Mouse (Mus musculus) hindbrain, embryonic 10.5 days (tissue): ENCODE measurements at regions not wholly inside any gene's neighbourhood (a gene's known extent, or its start where the extent isn't known, plus 50 kb on each side); places are given as distances from the start of the nearest gene placed in this dataset.
A peak's percentile ranks its signal among the peaks of the same experiment; 100 is the strongest.

Experiments used
- DNase-seq: peaks from one replicate; pipeline ENCODE4 v3.0.0-alpha.2; 2017; ENCODE audit warnings: low spot score
- H3K27ac ChIP-seq: fragments of 300-500 bp; sonication (generic); 2 replicates; pipeline ENCODE4 v1.5.1; 2016; ENCODE audit warnings: mild to moderate bottlenecking, moderate library complexity
- H3K27me3 ChIP-seq: fragments of 300-500 bp; sonication (generic); 2 replicates; pipeline ENCODE4 v1.6.1; 2016; ENCODE audit warnings: mild to moderate bottlenecking; ENCODE audit not compliant: poor library complexity, insufficient read depth, severe bottlenecking
- H3K36me3 ChIP-seq: fragments of 300-500 bp; sonication (generic); 2 replicates; pipeline ENCODE4 v1.6.1; 2016; ENCODE audit warnings: mild to moderate bottlenecking, moderate library complexity
- H3K4me1 ChIP-seq: fragments of 300-500 bp; sonication (generic); replicated peaks from 2 replicates; pipeline ENCODE4 v1.6.1; 2016; ENCODE audit warnings: mild to moderate bottlenecking
- H3K4me3 ChIP-seq: fragments of 300-500 bp; sonication (generic); 2 replicates; pipeline ENCODE4 v1.5.1; 2016; ENCODE audit warnings: mild to moderate bottlenecking, moderate library complexity
- H3K9me3 ChIP-seq: fragments of 300-500 bp; sonication (generic); 2 replicates; pipeline ENCODE4 v1.6.1; 2016; ENCODE audit warnings: mild to moderate bottlenecking, moderate library complexity
- WGBS: fragments of 180-500 bp; shearing (Covaris S2); methylation state at CpG from one replicate; pipeline ENCODE4 v1.1.7; 2016; 5-methylcytosine and 5-hydroxymethylcytosine counted together

DNA sequence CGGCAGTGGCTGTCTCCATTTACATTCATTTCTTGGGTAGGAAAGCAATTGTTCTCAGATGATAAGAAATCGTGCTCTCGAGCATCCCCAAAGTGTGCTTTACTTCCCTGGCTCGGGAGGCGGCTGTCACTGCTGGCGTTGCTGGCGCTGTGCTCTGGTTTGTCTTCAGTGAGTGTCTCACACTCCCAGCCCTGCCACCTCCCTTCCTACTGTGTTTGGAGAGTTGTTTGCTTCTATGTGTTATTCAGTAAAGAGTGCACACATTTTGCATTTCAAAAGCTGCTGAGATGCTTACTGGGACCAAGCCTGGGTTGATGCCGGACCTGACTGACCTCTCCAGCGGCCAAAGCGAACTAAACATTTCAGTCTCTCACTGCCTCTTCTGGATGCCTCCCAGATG lies 129.3 kb upstream of the Npvf start:
- Histone ChIP-seq H3K4me3 (no peak overlapping the region), H3K4me1 (peaks cover 17% of the 10 kb centered on the region), H3K36me3 (no peaks in the 10 kb centered on the region), H3K27me3 (no peaks in the 10 kb centered on the region), H3K9me3 (no peaks in the 10 kb centered on the region), H3K27ac (peak overlapping the region; percentile 75)
- 65% methylated on average over 10 of the region's 10 CpGs for WGBS
- DNase-seq = no peak

DNA sequence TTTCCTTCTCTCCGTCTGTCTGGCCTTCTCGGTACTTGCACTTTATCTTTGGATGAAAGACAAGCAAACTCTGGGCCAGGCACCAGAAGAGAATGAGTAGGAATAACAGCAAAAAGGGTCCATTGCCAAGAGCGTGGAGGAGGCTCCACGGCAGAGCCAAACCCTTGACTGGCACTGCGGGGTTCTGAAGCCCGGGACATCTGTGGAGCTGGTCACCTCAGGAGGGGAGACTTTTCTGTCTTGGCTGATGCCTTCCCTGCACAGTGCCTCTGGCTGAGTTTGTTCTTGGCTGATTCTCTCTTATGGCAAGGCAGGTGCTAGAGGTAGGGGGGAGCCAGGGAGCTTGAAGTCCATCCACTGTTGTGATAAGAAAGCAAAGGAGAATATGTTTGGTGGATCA lies 130.1 kb upstream of the Npvf start:
- Histone ChIP-seq H3K4me3 (no peak overlapping the region), H3K27me3 (no peaks in the 10 kb centered on the region), H3K36me3 (no peaks in the 10 kb centered on the region), H3K27ac (peak overlapping the region; percentile 35; the same call in 1 of the 2 replicates), H3K4me1 (peaks cover 14% of the 10 kb centered on the region), H3K9me3 (no peaks in the 10 kb centered on the region)
- 90% methylated on average over 6 of the region's 6 CpGs for WGBS
- DNase-seq = no peak

DNA sequence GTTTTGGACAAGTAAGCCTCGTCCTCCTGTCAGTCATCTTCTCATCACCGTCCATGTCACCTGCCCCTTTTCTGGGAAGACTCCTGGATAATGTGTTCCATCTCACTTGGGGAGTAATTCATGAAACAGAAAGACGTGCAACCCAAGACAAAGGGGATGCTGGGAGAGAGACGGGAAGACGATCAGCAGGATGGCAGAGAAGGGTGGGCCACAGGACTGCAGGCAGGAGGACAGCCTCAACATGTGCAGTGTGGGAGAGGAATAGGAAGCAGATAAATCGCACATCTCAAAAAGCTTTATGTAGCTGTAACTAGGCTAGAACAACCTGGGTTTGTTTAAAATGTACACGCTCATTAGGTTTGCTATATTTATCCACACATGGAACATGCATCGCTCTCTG lies 133.4 kb upstream of the Npvf start:
- 91% methylated on average over 8 of the region's 8 CpGs for WGBS
- no peaks in the 10 kb centered on the region for H3K9me3 ChIP-seq
- H3K4me3 ChIP-seq = no peak overlapping the region
- no peak overlapping the region for H3K27ac ChIP-seq
- H3K36me3 ChIP-seq = no peaks in the 10 kb centered on the region
- H3K4me1 ChIP-seq = peaks cover 14% of the 10 kb centered on the region
- H3K27me3 ChIP-seq = no peaks in the 10 kb centered on the region
- DNase-seq = no peak

DNA sequence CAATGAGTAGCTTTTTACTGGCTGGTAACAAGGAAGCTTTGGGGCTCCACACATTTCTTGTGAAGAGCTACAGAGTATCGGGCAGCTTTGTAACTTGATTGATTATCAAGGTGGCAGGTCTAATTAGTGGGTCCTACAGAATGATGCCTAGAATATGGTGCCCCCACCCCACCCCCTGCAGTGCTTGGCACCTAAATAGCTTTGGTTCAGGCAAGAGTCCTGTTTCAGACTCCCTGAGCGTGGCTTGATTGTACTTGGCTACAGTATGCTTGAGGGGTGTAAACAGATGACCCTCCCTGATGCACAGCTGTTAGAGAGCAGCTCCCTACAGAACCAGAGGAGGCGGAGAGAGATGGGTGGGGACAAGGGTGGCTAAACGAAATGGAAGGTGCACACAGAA lies 145.7 kb upstream of the Npvf start:
- no peaks in the 10 kb centered on the region for H3K9me3 ChIP-seq
- WGBS = 79% methylated on average over 4 of the region's 4 CpGs
- no peak for DNase-seq
- peaks cover 10% of the 10 kb centered on the region; the same call in 1 of the 2 replicates for H3K27me3 ChIP-seq
- peaks cover 10% of the 10 kb centered on the region for H3K4me1 ChIP-seq
- H3K36me3 ChIP-seq = no peaks in the 10 kb centered on the region
- no peak overlapping the region for H3K27ac ChIP-seq
- no peak overlapping the region for H3K4me3 ChIP-seq

DNA sequence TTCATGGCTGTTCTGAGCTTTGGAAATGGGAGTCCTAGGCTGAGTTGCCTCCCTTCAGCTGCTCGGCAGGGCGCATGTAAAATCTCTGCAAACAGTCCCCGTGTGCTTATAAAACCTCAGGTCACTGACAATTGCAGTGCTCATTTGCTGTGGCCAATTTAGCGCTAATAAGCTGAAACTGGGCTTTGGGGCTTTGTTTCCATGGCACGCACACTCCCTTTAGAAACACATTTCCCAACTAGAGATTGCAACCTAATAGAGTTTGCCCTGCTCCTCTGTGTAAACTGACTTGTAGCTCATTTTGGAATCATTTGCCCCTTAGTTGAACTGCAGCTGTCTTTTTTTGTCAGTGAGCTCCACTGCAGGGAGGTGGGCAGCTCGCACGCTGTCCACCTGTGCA lies 148.7 kb upstream of the Npvf start:
- Histone ChIP-seq H3K9me3 (no peaks in the 10 kb centered on the region), H3K27me3 (peaks cover 17% of the 10 kb centered on the region; the same call in 1 of the 2 replicates), H3K4me1 (peaks cover 31% of the 10 kb centered on the region), H3K4me3 (no peak overlapping the region), H3K27ac (peak overlapping the region; percentile 58; the same call in 1 of the 2 replicates), H3K36me3 (no peaks in the 10 kb centered on the region)
- no peak for DNase-seq
- WGBS = 72% methylated on average over 7 of the region's 7 CpGs

DNA sequence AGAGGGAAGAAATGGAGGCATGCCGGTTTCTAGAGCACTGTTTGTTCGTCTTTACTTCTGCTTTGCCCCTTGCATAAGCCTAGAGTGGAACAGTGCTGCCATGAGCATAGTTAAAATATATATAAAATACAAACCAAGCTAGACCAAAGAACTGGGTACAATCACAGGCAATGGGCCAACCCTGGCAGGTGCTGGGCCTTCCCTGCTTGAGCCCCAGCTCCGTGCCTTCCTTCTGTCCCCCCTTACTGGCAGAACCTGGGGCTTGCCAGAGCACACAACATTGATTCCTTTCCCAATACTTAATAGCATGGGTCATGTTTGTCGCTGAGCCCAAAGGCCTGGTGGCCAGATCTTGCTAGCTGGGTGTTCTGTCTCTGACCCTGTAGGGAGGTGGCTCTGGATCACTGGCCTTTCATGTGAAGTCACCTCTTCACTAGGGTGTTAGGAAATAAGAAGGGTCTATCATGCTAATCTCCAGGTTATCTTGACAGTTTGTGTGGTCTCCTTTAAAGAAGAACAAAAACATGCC lies 150.3 kb upstream of the Npvf start:
- Histone ChIP-seq H3K4me3 (no peak overlapping the region), H3K4me1 (peaks cover 46% of the 10 kb centered on the region), H3K9me3 (no peaks in the 10 kb centered on the region), H3K27me3 (peaks cover 17% of the 10 kb centered on the region; the same call in 1 of the 2 replicates), H3K27ac (0 out of 2 replicates have a peak overlapping the region, but pooled peaks have one; percentile 3), H3K36me3 (no peaks in the 10 kb centered on the region)
- DNase-seq = no peak
- 91% methylated on average over 4 of the region's 4 CpGs for WGBS

DNA sequence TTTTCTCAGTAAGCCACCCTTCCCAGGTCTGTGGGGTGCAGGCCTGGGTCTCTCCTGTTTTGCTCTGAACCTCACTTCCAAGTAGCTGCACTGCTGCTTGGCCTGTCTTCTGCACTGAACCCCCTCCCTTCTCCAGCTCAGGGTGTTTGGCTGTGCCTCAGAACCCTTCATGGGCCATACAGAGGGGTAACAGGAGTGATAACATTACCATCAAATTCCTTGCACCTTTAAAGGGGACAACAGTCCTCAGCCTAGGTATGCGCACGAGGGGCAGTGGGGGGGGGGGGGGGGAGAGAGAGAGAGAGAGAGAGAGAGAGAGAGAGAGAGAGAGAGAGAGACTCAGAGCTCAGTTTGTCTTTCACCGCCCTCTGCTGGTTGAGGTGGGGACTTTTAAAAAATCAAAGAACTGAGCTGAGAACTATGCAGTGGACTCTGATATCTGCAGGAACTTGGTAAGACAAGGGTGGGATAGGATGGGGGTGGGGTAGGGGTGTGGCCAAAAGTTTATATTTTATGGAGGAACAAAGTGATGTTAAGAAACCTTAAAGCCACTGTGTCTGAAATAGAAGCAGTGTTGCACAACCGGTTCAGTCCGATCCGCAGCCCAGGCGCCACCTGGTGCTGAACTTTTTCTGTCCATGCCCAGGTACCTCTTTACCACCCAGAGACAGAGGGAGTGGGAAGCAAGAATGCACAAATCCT lies 152.3 kb upstream of the Npvf start:
- Histone ChIP-seq H3K4me1 (peaks cover 63% of the 10 kb centered on the region), H3K9me3 (no peaks in the 10 kb centered on the region), H3K27me3 (peaks cover 17% of the 10 kb centered on the region; the same call in 1 of the 2 replicates), H3K4me3 (no peak overlapping the region), H3K27ac (peak overlapping the region; percentile 72), H3K36me3 (no peaks in the 10 kb centered on the region)
- whole genome bisulfite sequencing = 23% methylated on average over 7 of the region's 7 CpGs
- DNase-seq = peak; percentile 68

DNA sequence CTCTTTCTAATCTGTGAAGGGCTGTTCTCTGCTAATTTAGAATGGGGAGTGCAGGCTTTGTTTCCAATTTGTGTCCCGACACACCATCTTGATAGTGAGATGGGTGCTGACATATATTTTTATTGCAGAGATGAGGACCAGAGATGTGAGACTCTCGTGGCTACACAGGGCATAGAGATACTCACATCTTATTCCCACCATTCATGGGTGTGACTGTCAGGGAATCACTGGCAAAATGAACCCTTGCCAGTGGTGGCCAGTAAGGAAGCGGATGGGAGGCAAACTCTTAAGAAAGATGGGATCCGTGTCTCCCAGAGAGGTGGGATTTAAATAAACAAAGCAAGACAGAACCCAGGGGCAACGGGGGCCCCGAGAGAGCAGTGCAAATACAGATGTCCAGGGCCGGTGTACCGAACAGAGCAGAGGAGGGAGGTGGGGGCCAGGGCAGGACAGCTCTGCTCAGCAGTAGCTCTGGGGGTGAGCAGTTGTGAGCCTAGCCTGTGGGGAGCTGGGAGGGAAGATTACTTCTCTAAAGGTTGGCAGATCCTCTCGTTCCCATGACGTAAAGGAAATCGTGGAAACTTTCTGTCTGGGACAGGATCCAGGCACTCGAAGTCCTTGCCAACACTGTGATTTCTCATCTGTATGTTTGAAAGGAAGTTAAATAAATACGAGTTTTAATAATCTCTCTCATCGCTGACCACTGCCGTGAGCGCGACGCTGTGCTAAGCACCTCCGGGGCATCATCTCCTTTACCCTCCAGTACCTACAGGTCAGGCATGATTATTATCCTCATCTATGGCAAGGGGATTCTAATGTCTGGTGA lies 153.2 kb upstream of the Npvf start:
- Histone ChIP-seq H3K4me1 (peaks cover 64% of the 10 kb centered on the region), H3K27me3 (peaks cover 17% of the 10 kb centered on the region; the same call in 1 of the 2 replicates), H3K27ac (peak overlapping the region; percentile 72), H3K4me3 (no peak overlapping the region), H3K9me3 (no peaks in the 10 kb centered on the region), H3K36me3 (no peaks in the 10 kb centered on the region)
- 66% methylated on average over 19 of the region's 19 CpGs for WGBS
- DNase-seq = no peak

DNA sequence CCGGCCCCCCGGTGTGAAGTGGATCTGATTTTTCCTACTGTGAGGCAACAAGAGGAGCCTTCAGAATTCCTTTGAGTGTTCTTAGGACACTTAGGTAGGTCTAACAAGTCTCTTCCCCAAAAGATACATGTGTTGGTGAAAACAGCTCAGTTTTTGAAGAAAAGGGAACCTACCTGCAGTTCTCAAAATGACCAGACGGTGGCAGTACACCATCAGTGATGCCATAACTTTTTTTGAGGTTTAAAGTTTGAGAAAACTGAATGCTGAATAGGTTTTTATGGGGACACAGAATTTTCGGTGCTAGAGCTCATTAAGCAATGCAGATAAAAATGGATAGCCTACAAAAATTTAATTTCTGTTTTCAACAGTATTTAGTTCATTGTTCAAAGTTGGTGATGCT lies 153.9 kb upstream of the Npvf start:
- Histone ChIP-seq H3K9me3 (no peaks in the 10 kb centered on the region), H3K27me3 (peaks cover 15% of the 10 kb centered on the region; the same call in 1 of the 2 replicates), H3K4me1 (peaks cover 64% of the 10 kb centered on the region), H3K27ac (peak overlapping the region; percentile 85), H3K4me3 (no peak overlapping the region), H3K36me3 (no peaks in the 10 kb centered on the region)
- WGBS = 9% methylated on average over 4 of the region's 4 CpGs
- peak; percentile 75 for DNase-seq

DNA sequence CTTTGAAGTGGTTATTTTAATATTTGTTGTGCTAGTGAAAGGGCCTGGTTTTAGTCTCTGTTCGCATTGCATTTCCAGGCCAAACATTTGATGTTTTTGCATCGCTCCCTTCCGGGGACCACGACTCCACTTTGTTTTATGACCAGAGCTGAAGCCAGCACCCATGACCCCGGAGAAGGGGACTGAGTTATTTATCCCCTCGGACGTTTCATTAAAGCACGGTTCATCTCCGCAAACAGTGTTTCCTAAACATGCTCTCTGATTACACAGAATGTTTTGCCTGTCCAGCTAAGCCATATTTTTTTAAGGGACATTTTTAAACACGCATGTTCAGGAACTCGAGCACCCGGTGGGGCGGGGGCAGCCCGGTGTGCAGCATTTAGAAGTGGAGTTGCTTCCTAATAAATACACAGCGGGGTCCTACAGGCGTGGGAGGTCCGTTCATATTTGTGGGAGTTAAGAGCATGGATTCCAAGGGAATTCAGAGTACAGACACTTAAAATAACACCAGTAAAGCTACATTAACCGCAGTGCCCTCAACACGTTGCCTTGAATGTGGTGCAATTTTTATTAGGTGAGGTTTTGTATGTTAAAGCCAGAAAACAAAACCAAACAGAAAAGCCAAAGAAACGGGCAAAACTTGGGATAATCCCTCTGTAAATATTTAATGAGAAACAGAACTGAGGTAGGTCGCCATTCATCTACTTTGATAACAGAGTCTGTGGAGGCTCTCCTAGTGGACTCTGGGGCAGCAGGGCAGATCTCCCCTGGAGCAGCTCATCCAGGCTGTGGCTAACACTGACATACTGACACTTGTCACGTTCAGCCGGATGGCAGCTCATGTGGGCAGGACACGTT lies 154.8 kb upstream of the Npvf start:
- no peaks in the 10 kb centered on the region for H3K9me3 ChIP-seq
- 45% methylated on average over 24 of the region's 24 CpGs for WGBS
- no peak overlapping the region for H3K4me3 ChIP-seq
- H3K4me1 ChIP-seq = peaks cover 66% of the 10 kb centered on the region
- peak overlapping the region; percentile 85 for H3K27ac ChIP-seq
- H3K36me3 ChIP-seq = no peaks in the 10 kb centered on the region
- peaks cover 11% of the 10 kb centered on the region; the same call in 1 of the 2 replicates for H3K27me3 ChIP-seq
- DNase-seq = no peak

DNA sequence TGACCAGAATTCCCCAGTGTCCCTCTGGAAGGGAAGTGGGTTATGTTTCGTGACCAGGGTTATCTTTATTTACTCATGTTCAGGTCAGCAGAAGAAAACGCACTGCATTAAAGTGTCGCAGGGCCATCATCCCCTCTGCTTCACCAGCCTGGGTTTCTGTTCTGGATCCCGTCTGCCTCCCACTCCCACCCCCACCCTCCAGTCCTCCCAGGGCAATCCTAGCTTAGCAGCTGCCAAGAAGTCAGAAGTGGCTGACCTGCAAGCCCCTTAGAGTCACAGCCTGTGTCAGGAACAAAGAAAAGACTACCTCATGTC lies 155.4 kb upstream of the Npvf start:
- peak; percentile 55 for DNase-seq

DNA sequence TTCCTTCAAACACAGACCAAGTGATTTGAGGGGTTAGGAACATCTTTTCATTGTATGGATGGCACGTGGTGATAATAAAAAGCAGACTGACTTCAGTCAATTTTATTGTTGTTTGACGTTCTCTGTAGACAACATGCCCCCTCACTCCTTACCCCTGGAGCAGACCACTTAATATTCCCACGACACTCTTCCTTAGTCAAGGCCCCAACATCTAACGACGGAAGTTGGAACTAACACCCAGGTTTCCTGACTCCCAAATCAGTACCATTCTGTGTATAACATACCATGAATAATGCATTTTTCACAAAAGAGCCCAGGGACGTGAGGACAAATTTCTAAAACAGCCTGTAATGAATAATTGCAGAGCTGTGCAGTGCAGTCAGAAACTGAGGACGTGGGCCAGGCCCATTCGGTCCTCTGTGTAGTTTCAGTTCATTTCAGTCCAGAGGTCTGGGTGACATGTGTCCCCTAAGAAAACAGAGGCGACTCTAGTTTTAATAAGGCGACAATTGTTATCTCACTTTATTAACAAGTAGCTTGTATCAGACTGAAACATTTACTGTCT lies 160.8 kb upstream of the Npvf start:
- Histone ChIP-seq H3K4me3 (no peak overlapping the region), H3K36me3 (no peaks in the 10 kb centered on the region), H3K27ac (peak overlapping the region; percentile 66), H3K27me3 (no peaks in the 10 kb centered on the region), H3K9me3 (no peaks in the 10 kb centered on the region), H3K4me1 (peaks cover 59% of the 10 kb centered on the region)
- WGBS = 58% methylated on average over 10 of the region's 10 CpGs
- DNase-seq = no peak

More for the DNA sequence above, 155.4 kb upstream of the Npvf start:
- H3K9me3 ChIP-seq = no peaks in the 10 kb centered on the region
- H3K27me3 ChIP-seq = peaks cover 10% of the 10 kb centered on the region; the same call in 1 of the 2 replicates
- H3K36me3 ChIP-seq = no peaks in the 10 kb centered on the region
- WGBS = 16% methylated on average over 4 of the region's 4 CpGs
- peak overlapping the region; percentile 85 for H3K27ac ChIP-seq
- H3K4me1 ChIP-seq = peaks cover 66% of the 10 kb centered on the region
- no peak overlapping the region for H3K4me3 ChIP-seq
